Mouse (Mus musculus) telencephalon, adult 2 months (tissue): ENCODE measurements around the gene Wfikkn2.

Experiments used
- DNase-seq: peaks from one replicate; pipeline ENCODE4 v3.0.0-alpha.2; 2011; ENCODE audit warnings: low read depth, low spot score

Wfikkn2 gene

GRCm38 (mm10) chr11:94225985-94226384, 19.8 kb downstream of the Wfikkn2 start:
- no peak for DNase-seq

GRCm38 (mm10) chr11:94223531-94223930, 22.3 kb downstream of the Wfikkn2 start:
- DNase-seq = no peak

- no peak for DNase-seq
Measured at GRCm38 (mm10) chr11:94221257-94221656, 24.5 kb downstream of the Wfikkn2 start.

GRCm38 (mm10) chr11:94216247-94216646, 29.6 kb downstream of the Wfikkn2 start:
- DNase-seq = no peak

GRCm38 (mm10) chr11:94215581-94215980, 30.2 kb downstream of the Wfikkn2 start:
- no peak for DNase-seq

- DNase-seq = no peak
Measured at GRCm38 (mm10) chr11:94213735-94214594, 31.8 kb downstream of the Wfikkn2 start.

- no peak for DNase-seq
Measured at GRCm38 (mm10) chr11:94212997-94213396, 32.8 kb downstream of the Wfikkn2 start.

GRCm38 (mm10) chr11:94212489-94212836, 33.3 kb downstream of the Wfikkn2 start:
- DNase-seq = no peak

- no peak for DNase-seq
Measured at GRCm38 (mm10) chr11:94211651-94212488, 33.9 kb downstream of the Wfikkn2 start.

GRCm38 (mm10) chr11:94211124-94211603, 34.6 kb downstream of the Wfikkn2 start, which contains the start of gene Tob1:
TSS of gene Tob1 (plus strand) at chr11:94211454.
- peak; percentile 99 for DNase-seq

GRCm38 (mm10) chr11:94210191-94211086, 35.4 kb downstream of the Wfikkn2 start:
- DNase-seq = peak; percentile 98

- no peak for DNase-seq
Measured at GRCm38 (mm10) chr11:94209695-94210131, 36.1 kb downstream of the Wfikkn2 start.

GRCm38 (mm10) chr11:94208811-94209675, 36.8 kb downstream of the Wfikkn2 start:
- DNase-seq = no peak

- peak; percentile 50 for DNase-seq
Measured at GRCm38 (mm10) chr11:94206398-94207114, 39.2 kb downstream of the Wfikkn2 start.

- DNase-seq = no peak
Measured at GRCm38 (mm10) chr11:94203066-94203465, 42.7 kb downstream of the Wfikkn2 start.

- no peak for DNase-seq
Measured at GRCm38 (mm10) chr11:94202106-94202505, 43.7 kb downstream of the Wfikkn2 start.

- DNase-seq = no peak
Measured at GRCm38 (mm10) chr11:94200422-94200821, 45.4 kb downstream of the Wfikkn2 start.

- DNase-seq = no peak
Measured at GRCm38 (mm10) chr11:94199771-94200170, 46.0 kb downstream of the Wfikkn2 start.

- no peak for DNase-seq
Measured at GRCm38 (mm10) chr11:94198405-94199146, 47.2 kb downstream of the Wfikkn2 start.
